Mouse (Mus musculus) hindbrain, embryonic 11.5 days (tissue): Measurements from ENCODE around the gene Glyat. TPM values are rescaled to one million over a fixed set of nuclear protein-coding genes. Genes with fewer than 3 reads are reported as not detected.

Experiments used
- ATAC-seq: fragments of 200-750 bp; cut with Nextera tagmentation; 2 replicates; pipeline ENCODE4 v1.8.0; 2017; ENCODE audit warnings: mild to moderate bottlenecking, moderate TSS enrichment, moderate library complexity; ENCODE audit not compliant: low FRiP score
- DNase-seq: peaks from one replicate; pipeline ENCODE4 v3.0.0-alpha.2; 2015; ENCODE audit warnings: low spot score
- H3K27ac ChIP-seq: fragments of 300-500 bp; sonication (generic); 2 replicates; pipeline ENCODE4 v1.5.1; 2014; ENCODE audit warnings: mild to moderate bottlenecking, low read depth, low read length
- H3K27me3 ChIP-seq: fragments of 300-500 bp; sonication (generic); 2 replicates; pipeline ENCODE4 v1.6.1; 2014; ENCODE audit warnings: mild to moderate bottlenecking, low read length, moderate library complexity, mixed read lengths; ENCODE audit not compliant: control insufficient read depth, insufficient read depth
- H3K36me3 ChIP-seq: fragments of 300-500 bp; sonication (generic); 2 replicates; pipeline ENCODE4 v1.6.1; 2014; ENCODE audit warnings: mild to moderate bottlenecking, low read length, moderate library complexity, mixed read lengths; ENCODE audit not compliant: control insufficient read depth, insufficient read depth
- H3K4me1 ChIP-seq: fragments of 300-500 bp; sonication (generic); replicated peaks from 2 replicates; pipeline ENCODE4 v1.6.1; 2014; ENCODE audit warnings: low read length, mixed read lengths; ENCODE audit not compliant: control insufficient read depth, insufficient read depth
- H3K4me2 ChIP-seq: fragments of 300-500 bp; sonication (generic); replicated peaks from 2 replicates; pipeline ENCODE4 v1.6.1; 2014; ENCODE audit warnings: mild to moderate bottlenecking, low read depth, low read length
- H3K4me3 ChIP-seq: fragments of 300-500 bp; sonication (generic); 2 replicates; pipeline ENCODE4 v1.5.1; 2014; ENCODE audit warnings: low read depth, low read length
- H3K9ac ChIP-seq: fragments of 300-500 bp; sonication (generic); 2 replicates; pipeline ENCODE4 v1.6.1; 2014; ENCODE audit warnings: low read depth, low read length
- H3K9me3 ChIP-seq: fragments of 300-500 bp; sonication (generic); 2 replicates; pipeline ENCODE4 v1.6.1; 2016; ENCODE audit warnings: low read length; ENCODE audit not compliant: control insufficient read depth
- WGBS: fragments of 180-500 bp; shearing (Covaris S2); extraction: QIAGEN DNeasy Blood & Tissue Kit; methylation state at CpG from one replicate; pipeline ENCODE4 v1.1.7; 2014; 5-methylcytosine and 5-hydroxymethylcytosine counted together
- polyA plus RNA-seq: library from polyadenylated mRNA; unstranded; fragments of >200 nt; fragmentation: Nextera tagmentation; extraction: Ambion mirVana; gene quantifications from 2 replicates; pipeline ENCODE4 v1.2.1, GENCODE M21; 2014

Glyat gene
- not detected in 2 replicates for polyA plus RNA-seq

DNA sequence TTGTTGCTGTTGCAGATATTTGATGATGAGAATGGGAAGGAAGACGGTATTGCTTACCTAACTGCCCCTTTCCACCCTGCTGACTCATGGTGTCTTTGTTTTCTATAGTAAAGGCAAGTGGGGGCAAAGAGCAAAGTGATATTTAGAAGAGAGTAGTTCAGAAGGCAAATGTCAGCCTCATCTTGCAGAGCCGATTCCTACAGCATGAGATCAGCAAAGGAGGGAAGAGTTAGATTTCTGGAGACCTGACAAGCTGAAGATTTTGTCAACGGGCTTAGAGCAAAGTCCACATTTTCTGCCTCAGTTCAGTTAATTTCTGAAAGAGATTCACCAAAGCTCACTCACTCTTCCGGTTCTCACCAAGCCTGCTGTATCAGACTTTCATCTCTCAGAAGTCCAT is at the start of gene Glyat:
Glyat (plus strand) TSS at position 133 of the 400 bp plus-strand sequence.
- Histone ChIP-seq H3K27me3 (no peaks in the 10 kb centered on the region), H3K36me3 (no peaks in the 10 kb centered on the region), H3K9ac (no peak within 1 kb of the TSS), H3K4me2 (no peak within 1 kb of the TSS), H3K4me1 (no peaks in the 10 kb centered on the region), H3K27ac (no peak within 1 kb of the TSS), H3K4me3 (no peak within 1 kb of the TSS), H3K9me3 (no peaks in the 10 kb centered on the region)
- no peak for ATAC-seq
- no peak for DNase-seq
- WGBS: 87% methylated on average over 4 of the region's 4 CpGs

DNA sequence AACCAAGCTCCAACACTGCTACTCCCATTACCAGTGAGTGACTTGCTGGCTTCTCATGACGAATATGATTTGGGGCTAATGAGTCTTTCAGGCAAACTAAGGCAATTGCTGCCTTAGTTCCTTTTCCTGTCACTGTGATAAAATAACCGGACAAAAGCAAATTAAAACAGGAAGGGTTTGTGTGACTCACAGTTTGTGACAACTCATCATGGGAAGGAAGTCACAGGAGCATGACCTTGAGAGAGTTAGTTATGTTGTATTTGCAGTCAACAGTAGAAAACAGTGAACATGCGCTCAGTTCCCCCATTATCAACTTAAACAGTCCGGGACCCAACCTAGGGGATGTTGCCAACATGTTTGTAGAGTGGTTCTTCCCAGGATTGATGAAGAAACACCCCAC is 47.8 kb upstream of the Glyat start:
- Histone ChIP-seq H3K4me3 (no peak overlapping the region), H3K27ac (no peak overlapping the region), H3K27me3 (no peaks in the 10 kb centered on the region), H3K9me3 (no peaks in the 10 kb centered on the region), H3K4me2 (no peak overlapping the region), H3K4me1 (no peaks in the 10 kb centered on the region), H3K36me3 (no peaks in the 10 kb centered on the region), H3K9ac (no peak overlapping the region)
- ATAC-seq (no peak), DNase-seq (no peak)
- WGBS: 91% methylated on average over 4 of the region's 4 CpGs

- WGBS: 16% methylated on average over 1 of the region's 1 CpGs
- H3K36me3 ChIP-seq: no peaks in the 10 kb centered on the region
- H3K4me1 ChIP-seq: no peaks in the 10 kb centered on the region
- H3K4me2 ChIP-seq: no peak overlapping the region
- H3K27ac ChIP-seq: no peak overlapping the region
- H3K27me3 ChIP-seq: no peaks in the 10 kb centered on the region
- no peaks in the 10 kb centered on the region for H3K9me3 ChIP-seq
- ATAC-seq (peak; percentile 55; the same call in 1 of the 2 replicates), DNase-seq (peak; percentile 74)
- no peak overlapping the region for H3K9ac ChIP-seq
- no peak overlapping the region for H3K4me3 ChIP-seq
Observed at GRCm38 (mm10) chr19:12591908-12592307, 41.2 kb upstream of the Glyat start.

DNA sequence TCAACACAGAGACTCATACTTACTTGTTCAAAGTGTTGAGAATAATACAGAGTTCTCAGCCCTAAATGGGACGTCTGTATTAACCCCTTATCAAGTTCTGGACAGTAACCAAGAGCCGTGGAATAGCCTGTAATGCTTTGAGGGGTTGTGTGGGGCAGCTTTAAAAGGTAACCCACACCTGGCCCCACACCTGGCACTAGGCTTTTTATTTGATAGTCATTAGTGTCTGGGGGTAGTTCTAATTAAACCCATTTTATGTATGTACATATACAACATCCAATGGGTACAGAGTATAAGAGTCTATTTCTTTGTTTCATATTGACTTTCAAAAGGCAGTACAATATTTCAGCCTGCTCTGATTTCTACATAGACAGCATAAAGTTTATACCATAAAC is 38.0 kb upstream of the Glyat start:
- H3K36me3 ChIP-seq: no peaks in the 10 kb centered on the region
- H3K27ac ChIP-seq: no peak overlapping the region
- H3K9ac ChIP-seq: no peak overlapping the region
- H3K9me3 ChIP-seq: no peaks in the 10 kb centered on the region
- DNase-seq (no peak), ATAC-seq (no peak)
- peak overlapping the region; percentile 97; the same call in 1 of the 2 replicates for H3K4me2 ChIP-seq
- peak overlapping the region; percentile 63 for H3K4me3 ChIP-seq
- no peaks in the 10 kb centered on the region for H3K27me3 ChIP-seq
- 65% methylated on average over 2 of the region's 2 CpGs for WGBS
- no peaks in the 10 kb centered on the region for H3K4me1 ChIP-seq

- peak overlapping the region; percentile 97 for H3K4me2 ChIP-seq
- H3K36me3 ChIP-seq: no peaks in the 10 kb centered on the region
- H3K27ac ChIP-seq: no peak overlapping the region
- H3K9me3 ChIP-seq: no peaks in the 10 kb centered on the region
- ATAC-seq: peak; percentile 87
- DNase-seq: peak; percentile 66
- H3K4me3 ChIP-seq: peak overlapping the region; percentile 63
- H3K4me1 ChIP-seq: no peaks in the 10 kb centered on the region
- WGBS: under 1% methylated on average over 41 of the region's 49 CpGs
- peak overlapping the region; percentile 56 for H3K9ac ChIP-seq
- H3K27me3 ChIP-seq: no peaks in the 10 kb centered on the region
Observed at GRCm38 (mm10) chr19:12595530-12596289, 37.4 kb upstream of the Glyat start.

- H3K4me3 ChIP-seq: peak overlapping the region; percentile 63
- DNase-seq (no peak), ATAC-seq (peak; percentile 68; the same call in 1 of the 2 replicates)
- no peak overlapping the region for H3K27ac ChIP-seq
- H3K9me3 ChIP-seq: no peaks in the 10 kb centered on the region
- H3K27me3 ChIP-seq: no peaks in the 10 kb centered on the region
- peak overlapping the region; percentile 97 for H3K4me2 ChIP-seq
- no peaks in the 10 kb centered on the region for H3K36me3 ChIP-seq
- H3K9ac ChIP-seq: peak overlapping the region; percentile 56
- WGBS: 21% methylated on average over 21 of the region's 23 CpGs
- no peaks in the 10 kb centered on the region for H3K4me1 ChIP-seq
Observed at GRCm38 (mm10) chr19:12596290-12597072, 36.6 kb upstream of the Glyat start.

- H3K27me3 ChIP-seq: no peaks in the 10 kb centered on the region
- no peak overlapping the region for H3K27ac ChIP-seq
- no peak overlapping the region for H3K4me3 ChIP-seq
- H3K4me1 ChIP-seq: no peaks in the 10 kb centered on the region
- ATAC-seq (no peak), DNase-seq (no peak)
- H3K36me3 ChIP-seq: no peaks in the 10 kb centered on the region
- WGBS: 65% methylated on average over 3 of the region's 3 CpGs
- H3K9ac ChIP-seq: no peak overlapping the region
- no peak overlapping the region for H3K4me2 ChIP-seq
- H3K9me3 ChIP-seq: no peaks in the 10 kb centered on the region
Observed at GRCm38 (mm10) chr19:12597073-12597405, 36.1 kb upstream of the Glyat start.

DNA sequence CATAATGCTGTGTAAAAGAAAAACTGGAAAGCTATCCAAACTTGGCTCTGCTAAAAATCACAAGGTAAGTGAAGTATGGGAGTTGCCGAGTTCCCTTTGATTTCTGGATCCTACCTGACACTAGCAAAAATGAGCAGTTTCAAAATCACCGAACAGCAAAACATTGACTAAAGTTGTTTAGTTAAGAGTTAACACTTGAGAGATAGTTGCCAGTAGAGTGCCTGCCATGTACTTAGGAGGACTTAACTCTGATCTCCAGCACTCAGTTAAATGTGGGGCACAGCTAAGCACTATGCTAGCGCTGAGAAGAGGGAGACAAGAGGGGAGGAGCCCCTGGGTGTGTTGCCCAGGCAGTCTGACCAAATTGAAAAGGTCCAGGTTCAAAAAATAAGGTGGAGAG is 34.4 kb upstream of the Glyat start:
- no peak overlapping the region for H3K27ac ChIP-seq
- whole genome bisulfite sequencing: 72% methylated on average over 3 of the region's 3 CpGs
- H3K4me3 ChIP-seq: no peak overlapping the region
- no peaks in the 10 kb centered on the region for H3K9me3 ChIP-seq
- H3K36me3 ChIP-seq: no peaks in the 10 kb centered on the region
- no peak overlapping the region for H3K4me2 ChIP-seq
- DNase-seq (no peak), ATAC-seq (no peak)
- H3K27me3 ChIP-seq: no peaks in the 10 kb centered on the region
- no peaks in the 10 kb centered on the region for H3K4me1 ChIP-seq
- no peak overlapping the region for H3K9ac ChIP-seq
